Mouse (Mus musculus): ENCODE measurements around the gene Padi1.

- TF ChIP-seq CTCF (conservative IDR thresholded peaks at IDR 0.05; ENCODE audit: low read length) (no peak), NANOG (IDR thresholded peaks at IDR 0.05; ENCODE audit: borderline replicate concordance, low read length) (no peak)
Measured at GRCm38 (mm10) chr4:140774893-140775292, 70.7 kb downstream of the Padi1 start.
